Mouse (Mus musculus) left cerebral cortex, adult 11 months (tissue): ENCODE results near the gene Donson.
"Not testable (repeated sequence)": the region's sequence is repeated elsewhere in the genome, so short reads cannot be mapped to it uniquely, and the experiment has no call there.

Experiments
- DNase-seq: peaks from one replicate; pipeline ENCODE4 v3.0.0; 2022; ENCODE audit warnings: low spot score

Gene Donson

DNA sequence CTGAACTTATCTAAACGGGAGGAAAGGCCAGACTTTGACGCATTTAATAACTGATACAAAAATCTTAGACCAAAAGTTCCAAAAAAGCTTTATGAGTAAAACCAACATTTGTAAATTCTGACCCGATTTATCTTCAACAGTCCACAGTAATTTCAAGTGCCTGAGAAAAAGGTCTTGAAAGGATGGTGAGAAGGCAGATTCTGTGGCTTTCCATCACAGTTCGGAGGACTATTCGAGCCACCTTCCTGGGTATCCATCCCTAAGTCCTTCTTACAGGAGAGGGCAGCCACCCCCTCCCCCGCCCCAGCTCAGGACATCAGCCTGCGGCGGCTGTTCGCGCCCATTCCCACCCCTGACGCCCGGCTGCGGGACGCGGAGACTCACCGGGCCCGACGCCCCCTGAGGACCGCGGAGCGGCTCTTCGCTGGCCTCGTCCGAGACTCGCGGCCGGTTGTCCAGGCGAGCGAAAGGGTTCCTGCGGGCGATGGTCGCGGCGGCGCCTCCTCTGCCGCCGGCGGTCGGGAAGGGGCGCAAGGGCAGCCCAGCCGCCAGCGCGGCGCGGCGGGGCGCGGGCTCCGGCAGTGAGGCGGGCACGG is 449 bp downstream of the Donson start:
- no peak for DNase-seq

DNA sequence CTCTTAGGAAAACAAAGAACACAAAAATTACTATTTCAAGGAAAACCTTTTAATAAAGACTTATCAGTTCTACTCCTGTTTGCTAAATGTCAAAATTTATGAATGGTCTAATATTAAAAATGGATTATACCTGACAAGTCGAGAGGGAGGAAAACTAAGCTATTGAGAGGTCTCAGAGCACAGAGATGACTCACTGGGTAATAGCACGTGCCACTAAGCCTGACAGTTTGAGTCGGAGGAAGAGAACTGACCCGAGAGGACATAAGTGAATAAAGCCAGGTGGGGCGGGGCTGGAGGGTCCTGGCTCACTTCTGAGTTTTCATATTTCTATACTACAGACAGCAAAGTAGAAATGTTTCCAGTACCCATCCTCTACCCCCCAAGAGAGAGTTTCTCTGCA is 2.2 kb downstream of the Donson start:
- DNase-seq, result no peak

DNA sequence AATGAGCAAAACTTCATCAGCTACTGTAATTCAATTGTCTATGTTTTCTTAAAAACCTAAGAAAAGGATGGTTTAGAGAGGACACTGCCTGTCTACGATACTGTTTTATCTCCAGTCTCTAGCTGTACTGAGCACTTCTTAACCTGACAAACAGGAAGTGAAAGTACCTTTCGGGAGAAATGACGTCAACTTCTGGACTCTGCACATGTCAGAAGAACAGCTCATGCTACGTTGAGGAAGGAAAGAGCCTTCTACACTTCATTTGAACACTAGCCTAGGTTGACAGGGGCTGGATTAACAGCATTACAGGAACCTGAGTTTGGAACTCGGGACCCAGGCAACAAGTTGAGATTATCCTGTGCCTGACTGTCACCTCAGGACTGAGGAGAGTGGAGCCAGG is 3.0 kb downstream of the Donson start:
- DNase-seq, result no peak

DNA sequence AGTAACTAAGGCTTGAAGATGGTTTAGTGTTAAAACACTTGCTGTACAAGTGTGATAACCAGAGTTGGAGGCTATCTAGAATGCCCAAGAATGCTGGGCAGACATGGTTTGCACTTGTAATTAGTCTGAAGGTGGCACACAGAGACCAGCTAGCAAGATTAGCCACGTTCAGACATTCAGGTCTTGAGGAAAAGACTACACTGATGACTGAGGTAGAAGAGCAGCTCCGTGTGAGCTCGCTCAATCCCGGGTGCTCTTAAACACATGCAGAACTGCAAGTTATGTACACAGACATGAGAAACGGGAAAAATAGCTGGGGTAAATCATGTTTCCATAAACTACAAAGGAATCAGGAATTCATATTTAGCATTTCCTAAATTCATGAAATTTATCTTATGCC is 7.9 kb downstream of the Donson start:
- DNase-seq, result no peak

DNA sequence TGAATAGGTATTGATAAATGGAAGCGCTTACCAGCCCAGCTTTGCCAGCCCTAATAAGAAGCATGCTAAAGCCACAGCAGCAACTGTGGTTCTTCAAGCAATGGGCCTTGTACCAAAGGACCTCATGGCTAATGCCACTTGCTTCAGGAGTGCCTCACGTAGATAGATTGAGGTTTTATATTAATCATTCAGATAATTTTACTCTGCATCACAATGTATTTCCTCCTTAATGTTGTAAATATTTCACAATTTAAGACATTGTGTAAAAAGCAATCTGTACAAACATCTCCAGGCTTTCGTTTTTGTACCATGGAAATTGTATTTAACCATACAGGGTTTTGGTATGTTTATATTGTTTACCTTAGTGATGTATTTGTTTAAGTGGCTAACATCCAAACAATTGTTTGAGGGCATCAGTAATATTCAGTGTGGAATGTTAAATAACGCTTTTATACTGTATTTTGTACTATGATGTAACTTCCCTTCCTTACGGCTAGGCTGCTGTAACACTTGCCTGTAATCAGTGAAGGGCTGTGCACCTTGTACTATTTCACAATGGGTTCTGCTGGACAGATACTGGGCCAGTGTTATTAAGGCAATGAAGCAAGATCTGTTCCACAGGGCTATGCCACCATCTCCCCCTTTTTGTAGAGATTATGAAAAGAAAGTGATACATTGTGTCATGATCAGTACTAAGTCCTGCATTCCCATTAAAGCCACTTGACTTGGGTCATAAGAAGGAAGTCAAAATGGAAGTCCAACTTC is 10.2 kb downstream of the Donson start:
- DNase-seq, result no peak

DNA sequence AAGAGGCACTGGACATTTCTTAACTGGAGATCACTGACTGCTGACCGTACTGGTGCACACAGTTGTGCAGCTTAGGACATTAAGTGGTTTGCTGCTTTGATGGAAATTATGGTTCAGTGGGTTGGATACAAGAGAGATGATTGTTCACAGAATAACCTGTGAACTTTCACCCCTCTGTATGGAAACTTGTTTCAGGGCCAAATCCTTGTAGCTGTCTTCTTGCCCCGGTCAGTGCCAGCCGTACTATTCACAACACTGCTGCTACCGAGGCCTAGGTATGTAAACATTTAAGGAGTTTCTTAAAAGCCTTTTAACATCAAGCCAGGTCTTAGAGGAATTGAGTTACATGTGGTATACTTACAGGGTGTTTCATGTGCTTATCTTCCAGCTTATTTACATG is 14.1 kb downstream of the Donson start:
- no peak for DNase-seq

DNA sequence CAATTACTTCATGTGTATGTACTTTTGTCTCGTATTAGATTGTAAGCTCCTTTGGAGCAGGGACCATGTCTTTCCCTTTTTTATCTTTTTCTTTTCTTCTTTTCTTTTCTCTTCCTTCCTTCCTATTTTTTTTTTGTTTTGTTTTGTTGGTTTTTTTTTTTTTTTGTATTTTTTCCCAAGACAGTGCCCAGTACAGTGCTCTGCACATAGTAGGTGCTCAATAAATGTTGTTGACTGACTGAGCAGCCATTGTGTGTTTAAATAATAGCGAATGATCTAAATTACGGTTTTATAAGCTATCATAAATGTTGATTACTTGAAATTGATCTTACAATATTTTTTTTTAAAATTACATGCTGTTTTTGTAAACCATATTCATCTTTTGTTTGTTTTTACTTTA is 24.8 kb downstream of the Donson start:
- DNase-seq, result no peak

DNA sequence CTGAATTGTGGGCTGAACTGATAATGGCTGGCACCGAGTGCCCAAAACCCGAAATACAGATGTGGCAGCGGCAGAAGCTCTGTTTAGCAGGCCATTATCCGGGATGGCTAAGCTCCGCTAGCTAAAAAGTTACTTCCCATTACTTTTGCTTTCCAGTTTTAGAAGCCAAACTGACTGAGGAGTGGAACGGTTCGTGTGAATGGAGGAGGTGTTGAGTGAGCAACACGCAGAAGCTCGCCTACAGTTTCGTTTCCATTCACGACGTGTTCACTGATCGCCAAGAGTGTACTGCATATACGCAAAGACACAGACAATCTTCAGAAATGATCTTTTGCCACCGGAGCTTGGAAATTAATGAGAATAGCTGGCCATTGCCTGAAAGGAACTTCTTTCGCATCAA is 26.2 kb downstream of the Donson start:
- DNase-seq, result no peak

DNA sequence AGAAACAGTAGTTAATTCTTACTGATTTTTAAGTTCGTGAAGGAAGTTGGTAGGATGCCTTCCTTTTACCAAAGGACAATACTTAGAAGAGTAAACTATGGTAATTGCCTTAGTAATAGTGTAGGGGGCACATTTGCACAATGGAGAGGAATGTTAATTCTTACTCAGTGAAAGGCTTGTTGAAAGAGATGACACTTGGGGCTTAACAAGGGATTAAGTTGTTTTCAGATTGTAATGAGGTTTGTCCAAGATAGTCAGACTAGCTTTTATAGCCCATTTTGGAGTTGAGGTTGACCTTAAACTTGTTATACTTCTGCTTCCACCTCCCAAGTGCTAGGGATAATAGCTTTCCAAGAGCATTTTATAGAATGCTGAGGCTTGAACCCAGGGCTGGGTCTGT is 27.2 kb downstream of the Donson start:
- no peak for DNase-seq

DNA sequence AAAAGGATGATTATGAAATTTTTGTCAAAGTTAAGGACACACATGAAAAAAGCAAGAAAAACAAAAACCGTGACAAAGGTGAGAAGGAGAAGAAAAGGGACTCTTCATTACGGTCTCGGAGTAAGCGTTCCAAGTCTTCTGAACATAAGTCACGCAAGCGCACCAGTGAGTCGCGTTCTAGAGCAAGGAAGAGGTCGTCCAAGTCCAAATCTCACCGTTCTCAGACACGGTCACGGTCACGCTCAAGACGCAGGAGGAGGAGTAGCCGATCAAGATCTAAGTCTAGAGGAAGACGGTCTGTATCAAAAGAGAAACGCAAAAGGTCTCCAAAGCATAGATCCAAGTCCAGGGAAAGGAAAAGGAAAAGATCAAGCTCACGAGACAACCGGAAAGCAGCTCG is 28.8 kb downstream of the Donson start:
- DNase-seq, result no peak

DNA sequence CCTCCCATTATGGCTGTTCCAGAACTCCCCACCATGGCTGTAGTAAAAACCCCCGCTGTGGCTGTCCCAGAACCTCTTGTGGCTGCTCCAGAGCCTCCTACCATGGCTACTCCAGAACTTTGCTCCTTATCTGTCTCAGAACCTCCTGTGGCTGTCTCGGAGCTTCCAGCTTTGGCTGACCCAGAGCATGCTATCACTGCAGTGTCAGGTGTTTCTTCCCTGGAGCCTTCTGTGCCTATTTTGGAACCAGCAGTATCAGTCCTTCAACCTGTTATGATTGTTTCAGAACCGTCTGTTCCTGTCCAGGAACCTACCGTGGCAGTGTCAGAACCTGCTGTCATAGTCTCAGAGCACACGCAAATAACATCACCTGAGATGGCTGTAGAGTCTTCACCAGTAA is 30.1 kb downstream of the Donson start:
- no peak for DNase-seq

DNA sequence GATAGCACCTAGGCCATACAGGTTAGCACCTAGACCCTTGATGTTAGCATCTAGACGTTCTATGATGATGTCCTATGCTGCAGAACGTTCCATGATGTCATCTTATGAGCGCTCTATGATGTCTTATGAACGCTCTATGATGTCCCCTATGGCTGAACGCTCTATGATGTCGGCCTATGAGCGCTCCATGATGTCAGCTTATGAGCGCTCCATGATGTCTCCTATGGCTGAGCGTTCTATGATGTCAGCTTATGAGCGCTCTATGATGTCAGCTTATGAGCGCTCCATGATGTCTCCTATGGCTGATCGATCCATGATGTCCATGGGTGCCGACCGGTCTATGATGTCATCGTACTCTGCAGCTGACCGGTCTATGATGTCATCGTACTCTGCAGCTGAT is 31.3 kb downstream of the Donson start:
- no peak for DNase-seq

DNA sequence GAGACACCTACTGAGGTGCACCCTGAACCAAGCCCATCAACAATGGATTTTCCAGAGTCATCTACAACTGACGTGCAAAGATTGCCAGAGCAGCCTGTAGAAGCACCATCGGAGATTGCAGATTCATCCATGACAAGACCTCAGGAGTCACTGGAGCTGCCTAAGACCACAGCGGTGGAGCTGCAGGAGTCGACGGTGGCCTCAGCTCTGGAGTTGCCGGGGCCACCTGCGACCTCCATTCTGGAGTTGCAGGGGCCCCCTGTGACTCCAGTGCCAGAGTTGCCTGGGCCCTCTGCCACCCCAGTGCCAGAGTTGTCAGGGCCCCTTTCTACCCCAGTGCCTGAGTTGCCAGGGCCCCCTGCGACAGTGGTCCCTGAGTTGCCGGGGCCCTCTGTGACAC is 33.3 kb downstream of the Donson start:
- DNase-seq, result no peak

DNA sequence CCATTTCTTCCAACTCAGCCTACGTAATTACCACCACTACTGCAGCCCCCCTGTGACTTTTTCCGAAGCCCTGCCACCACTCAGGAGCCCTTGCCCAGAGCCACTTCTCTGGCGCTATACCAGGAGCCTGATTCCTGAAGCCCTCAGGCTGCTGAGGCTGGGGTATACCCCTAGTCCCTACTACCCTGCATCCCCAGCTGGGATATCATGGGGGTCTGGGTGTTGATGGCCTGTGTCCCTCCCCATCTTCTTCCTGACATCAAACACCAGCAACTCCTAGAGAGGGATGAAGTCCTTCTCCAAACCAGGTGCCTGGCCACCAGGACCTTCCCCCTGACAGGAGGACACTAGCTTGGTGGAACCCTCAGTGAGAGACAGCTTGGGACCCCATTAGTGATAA is 36.4 kb downstream of the Donson start:
- DNase-seq, result no peak

DNA sequence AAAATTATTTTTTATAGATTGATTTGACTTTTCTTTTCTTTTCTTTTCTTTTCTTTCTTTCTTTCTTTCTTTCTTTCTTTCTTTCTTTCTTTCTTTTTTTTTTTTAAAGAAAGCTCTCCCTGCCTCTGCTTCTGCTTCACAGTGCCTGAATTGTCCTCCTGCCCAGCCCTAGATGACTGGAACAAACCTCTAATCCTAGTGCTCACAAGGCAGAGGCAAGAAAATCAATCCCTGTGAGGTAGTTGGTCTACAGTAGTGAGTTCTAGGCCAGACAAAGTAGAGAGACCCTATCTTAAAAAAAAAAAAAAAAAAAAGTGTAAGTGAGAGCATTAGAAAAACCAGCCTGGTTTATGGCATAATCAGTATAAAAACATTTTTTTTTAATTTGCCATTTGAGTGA is 38.8 kb downstream of the Donson start:
- DNase-seq, result no peak

DNA sequence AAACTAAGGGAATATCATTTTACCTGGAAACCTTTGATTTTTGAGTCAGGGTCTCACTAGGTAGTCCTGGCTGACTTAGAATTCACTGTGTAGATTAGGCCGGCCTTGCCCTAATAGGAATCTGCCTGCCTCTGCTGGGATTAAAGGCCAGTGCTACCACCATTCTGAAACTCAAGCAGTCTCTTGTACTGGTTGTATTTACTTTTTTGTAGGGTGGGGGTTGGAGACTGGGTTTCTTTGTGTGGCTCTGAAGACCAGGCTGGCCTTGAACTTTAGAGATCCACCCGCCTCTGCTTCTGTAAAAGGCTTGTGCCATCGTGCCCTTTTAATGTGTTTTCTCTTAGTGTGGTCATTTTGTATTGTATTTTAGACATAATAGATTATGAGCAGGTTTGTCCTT is 39.3 kb downstream of the Donson start:
- DNase-seq, result no peak

DNA sequence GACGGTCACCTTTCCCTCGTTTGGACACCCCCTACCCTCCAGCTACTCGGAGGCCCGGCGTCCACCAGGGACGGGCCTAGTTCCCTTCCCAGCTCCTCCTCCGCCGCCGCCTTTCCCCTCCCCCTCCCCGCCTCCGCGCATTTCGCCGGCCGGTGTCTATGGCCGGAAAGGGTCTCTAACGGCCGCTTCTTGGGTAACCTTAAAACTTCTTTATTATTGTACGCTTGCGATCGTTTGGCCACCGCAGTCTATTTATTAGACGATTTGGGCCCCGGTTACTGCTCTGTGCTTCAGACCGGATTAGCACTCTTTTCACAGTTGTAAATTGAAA is 40.4 kb downstream of the Donson start:
- DNase-seq, result no peak

DNA sequence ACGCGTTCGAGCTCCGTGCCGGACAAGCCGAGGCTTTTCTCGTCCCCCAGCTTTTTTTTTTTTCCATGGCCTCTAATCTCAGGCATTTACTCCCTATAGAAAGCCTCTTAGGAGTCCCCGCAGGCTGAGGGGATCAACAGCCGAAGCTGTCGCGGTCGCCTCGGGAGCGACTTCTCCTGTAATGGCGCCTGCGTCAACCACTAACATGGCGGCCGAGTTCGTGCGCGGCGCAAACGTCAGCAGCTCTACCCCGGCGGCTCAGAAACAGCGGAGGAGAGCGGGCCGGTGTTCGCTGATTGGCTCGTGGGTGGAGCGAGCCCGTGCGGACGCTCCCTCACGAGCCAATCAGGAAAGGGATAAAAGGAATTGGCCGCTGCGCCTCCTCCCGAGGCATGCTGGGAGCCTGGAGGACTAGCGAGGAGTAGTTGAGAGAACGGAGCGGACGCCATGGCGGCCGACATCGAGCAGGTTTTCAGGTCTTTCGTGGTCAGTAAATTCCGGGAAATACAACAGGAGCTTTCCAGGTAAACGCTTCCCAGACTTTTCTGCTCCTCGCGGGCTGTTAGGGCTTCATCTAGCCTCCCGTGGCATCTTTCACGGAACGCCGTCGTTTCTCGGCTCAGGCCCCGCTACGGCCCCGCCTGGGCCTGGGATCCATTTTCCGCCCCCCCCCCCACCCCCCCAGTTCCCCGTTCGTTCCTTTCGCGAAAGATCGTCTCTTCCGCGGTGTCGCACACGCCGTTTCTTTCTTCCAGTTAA is 40.9 kb downstream of the Donson start, which contains the start of gene Son:
Gene Son (plus strand): TSS at position 46 of the 759 bp plus-strand sequence.
- DNase-seq, result peak; percentile 94

DNA sequence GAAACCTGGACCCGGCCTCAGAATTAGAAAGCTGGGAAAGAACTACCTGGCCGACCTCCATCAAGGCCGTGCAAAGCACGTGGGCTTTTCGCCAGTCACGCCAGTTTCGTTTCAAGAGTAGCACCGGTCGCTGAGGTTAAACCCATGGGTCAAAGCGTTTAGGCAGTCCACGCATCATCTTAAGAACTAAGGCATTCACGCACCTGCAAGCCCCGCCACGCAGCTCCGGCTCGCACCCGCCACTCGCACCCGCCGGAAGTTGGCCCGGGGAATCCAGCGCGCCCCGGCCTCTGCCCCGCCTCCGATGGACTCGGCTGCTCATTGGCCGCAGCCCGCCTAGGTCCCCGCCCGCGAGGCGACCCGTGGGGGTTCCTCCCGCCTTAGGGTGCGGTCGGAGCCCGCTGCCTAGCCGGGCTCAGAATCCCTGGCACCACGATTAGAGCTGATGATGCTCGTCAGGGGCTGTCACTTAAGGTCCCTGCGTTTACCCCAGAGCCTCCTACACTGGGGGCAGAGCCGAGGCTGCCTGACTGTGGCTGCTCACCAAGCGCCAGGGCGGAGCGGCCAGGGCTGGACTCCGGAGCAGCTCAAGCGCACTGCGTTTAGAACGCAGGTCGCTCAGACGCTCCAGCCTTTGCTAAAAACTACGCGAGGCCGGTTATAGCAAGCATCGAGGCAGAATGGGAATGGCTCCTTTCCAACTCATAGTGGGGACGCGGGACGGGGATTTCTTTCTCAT is 41.7 kb downstream of the Donson start, which contains the start of gene Gart:
Gene Gart (minus strand): TSS at position 272 of the 739 bp plus-strand sequence.
- DNase-seq, result peak; percentile 88

DNA sequence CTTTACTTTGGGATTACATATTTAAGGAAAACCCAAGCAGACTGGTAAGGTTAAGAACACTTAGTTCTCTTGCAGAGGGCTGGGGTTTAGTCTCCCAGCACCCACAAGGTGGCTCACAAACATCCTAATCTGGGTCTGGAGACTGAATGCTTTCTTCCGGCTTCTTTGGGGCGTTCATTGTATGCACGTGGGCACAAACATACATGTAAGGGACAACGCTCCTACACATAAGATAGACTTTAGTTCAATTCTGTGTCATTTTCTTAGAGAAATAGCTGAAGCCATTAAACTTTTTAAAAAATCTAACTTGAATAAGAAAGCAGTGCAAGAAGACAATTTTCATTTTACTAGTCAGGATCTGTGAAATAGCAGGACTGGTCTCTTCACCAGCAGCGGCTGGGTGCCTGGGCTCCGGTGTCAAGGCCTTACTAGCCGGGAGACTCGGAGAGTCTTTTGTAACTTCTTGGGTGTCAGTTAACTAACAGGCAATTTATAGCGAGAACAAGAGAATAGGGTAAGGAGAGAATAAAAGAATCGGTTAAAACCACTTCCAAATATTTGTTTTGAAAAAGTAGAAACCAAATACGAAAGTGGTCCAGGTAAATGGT is 42.5 kb downstream of the Donson start:
- no peak for DNase-seq

DNA sequence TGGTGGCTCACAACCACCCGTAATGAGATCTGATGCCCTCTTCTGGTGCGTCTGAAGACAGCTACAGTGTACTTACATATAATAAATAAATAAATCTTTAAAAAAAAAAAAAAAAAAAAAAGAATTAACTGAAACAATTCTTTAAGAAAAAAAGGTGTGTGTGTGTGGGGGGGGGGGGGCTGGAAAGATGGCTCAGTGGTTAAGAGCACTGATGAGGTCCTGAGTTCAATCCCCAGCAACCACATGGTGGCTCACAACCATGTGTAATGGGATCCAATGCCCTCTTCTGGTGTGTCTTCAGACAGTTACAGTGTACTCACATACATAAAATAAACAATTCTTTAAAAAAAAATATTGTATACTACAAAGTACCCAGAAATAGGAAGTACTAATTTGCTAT is 43.1 kb downstream of the Donson start:
- not testable (repeated sequence) for DNase-seq

DNA sequence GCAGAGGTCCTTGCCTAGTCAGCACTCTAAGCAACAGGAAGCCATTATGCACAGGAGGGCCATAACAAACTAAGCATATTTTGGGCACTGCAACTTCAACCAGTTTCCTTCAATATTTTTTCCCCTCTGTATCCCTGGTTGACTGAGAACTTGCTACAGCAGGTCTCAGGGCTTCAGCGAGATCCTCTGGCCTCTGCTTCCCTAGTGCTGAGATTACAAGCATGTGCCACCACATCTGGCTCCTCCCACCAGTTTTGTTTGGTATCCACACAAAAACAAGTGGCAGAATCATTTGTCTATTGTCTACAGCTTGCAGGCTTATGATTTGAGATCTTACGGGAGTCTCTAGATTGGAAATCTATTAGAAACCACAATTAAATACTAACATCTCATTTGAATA is 43.7 kb downstream of the Donson start:
- DNase-seq, result no peak
